Mouse (Mus musculus) CH12.LX (cell line): ENCODE data around the gene Zfp78. TPM values are rescaled to one million over a fixed set of nuclear protein-coding genes. Genes with fewer than 3 reads are reported as not detected.

ENCODE experiments used
- DNase-seq: peaks from one replicate; pipeline ENCODE4 v3.0.0-alpha.2; 2013; ENCODE audit errors: extremely low read depth
- H3K27ac ChIP-seq: 2 replicates; pipeline ENCODE4 v1.5.1; 2012; ENCODE audit warnings: low read depth, mild to moderate bottlenecking, control low read depth, moderate library complexity; ENCODE audit not compliant: insufficient read depth
- H3K27me3 ChIP-seq: replicated peaks from 2 replicates; pipeline ENCODE3; 2012; ENCODE audit warnings: inconsistent platforms
- H3K36me3 ChIP-seq, 2 experiments: replicated peaks in 1 of 2; 2 replicates each; pipeline versions ENCODE3 to v1.6.1; 2012; ENCODE audit warnings: inconsistent platforms in 1 of 2, low read length in 1 of 2, mild to moderate bottlenecking in 1 of 2, mixed read lengths in 1 of 2, moderate library complexity in 1 of 2; ENCODE audit not compliant: control insufficient read depth in 1 of 2, insufficient read depth in 1 of 2
- H3K4me1 ChIP-seq, 2 experiments: 2 replicates each; pipeline ENCODE4 v1.6.1; 2012; ENCODE audit warnings: inconsistent platforms in 1 of 2, moderate library complexity in 1 of 2; ENCODE audit not compliant: insufficient read depth in 2 of 2, control insufficient read depth in 1 of 2
- H3K4me2 ChIP-seq: 2 replicates; pipeline ENCODE4 v1.6.1; 2012; ENCODE audit warnings: low read depth, mild to moderate bottlenecking, control low read depth; ENCODE audit not compliant: poor library complexity, insufficient read depth, severe bottlenecking
- H3K4me3 ChIP-seq, 3 experiments: fragments of 150-350 bp in 1 of 3; sonication (generic) in 1 of 3; replicated peaks in 1 of 3; 2 replicates each; pipeline versions ENCODE3 to v1.5.1; 2011 to 2012; ENCODE audit warnings: low read depth in 2 of 3, low read length in 2 of 3, mild to moderate bottlenecking in 2 of 3, moderate library complexity in 2 of 3, control low read depth in 1 of 3, improper control_type of control experiment in 1 of 3, inconsistent platforms in 1 of 3, mixed read lengths in 1 of 3; ENCODE audit not compliant: poor library complexity in 1 of 3
- H3K79me2 ChIP-seq: replicated peaks from 2 replicates; pipeline ENCODE4 v1.6.1; 2012; ENCODE audit warnings: mild to moderate bottlenecking, moderate library complexity; ENCODE audit not compliant: control insufficient read depth, poor library complexity, insufficient read depth, severe bottlenecking; ENCODE audit errors: extremely low read depth
- H3K9ac ChIP-seq: 2 replicates; pipeline ENCODE4 v1.6.1; 2012; ENCODE audit warnings: low read depth, mild to moderate bottlenecking, control low read depth, moderate library complexity; ENCODE audit not compliant: insufficient read depth
- H3K9me3 ChIP-seq: replicated peaks from 2 replicates; pipeline ENCODE3; 2012; ENCODE audit warnings: low read length, inconsistent platforms, mixed read lengths
- BHLHE40 ChIP-seq: IDR thresholded peaks from 2 replicates; pipeline ENCODE4 v1.6.1; 2011; ENCODE audit warnings: mild to moderate bottlenecking, low read depth, low read length, improper control_type of control experiment
- CHD1 ChIP-seq: IDR thresholded peaks from 2 replicates; pipeline ENCODE4 v1.6.1; 2012; ENCODE audit warnings: low read depth, low read length, improper control_type of control experiment, inconsistent platforms
- CHD2 ChIP-seq: IDR thresholded peaks from 2 replicates; pipeline ENCODE4 v1.6.1; 2011; ENCODE audit warnings: low read length, improper control_type of control experiment
- CTCF ChIP-seq, 2 experiments: IDR thresholded peaks in 1 of 2; conservative IDR thresholded peaks in 1 of 2; 2 replicates each; pipeline ENCODE4 v1.5.1; 2011 to 2012; ENCODE audit warnings: low read depth in 2 of 2, low read length in 2 of 2, improper control_type of control experiment in 1 of 2, inconsistent platforms in 1 of 2, mild to moderate bottlenecking in 1 of 2, moderate library complexity in 1 of 2
- ELF1 ChIP-seq: IDR thresholded peaks from 2 replicates; pipeline ENCODE4 v1.6.1; 2014; ENCODE audit warnings: low read depth, mild to moderate bottlenecking, inconsistent platforms, low read length, improper control_type of control experiment
- EP300 ChIP-seq: IDR thresholded peaks from 2 replicates; pipeline ENCODE4 v1.6.1; 2011; ENCODE audit warnings: low read length, improper control_type of control experiment
- ETS1 ChIP-seq: conservative IDR thresholded peaks from 2 replicates; pipeline ENCODE4 v1.6.1; 2012; ENCODE audit warnings: low read depth, mild to moderate bottlenecking, inconsistent platforms, low read length, improper control_type of control experiment, moderate library complexity
- GABPA ChIP-seq: IDR thresholded peaks from 2 replicates; pipeline ENCODE4 v1.6.1; 2012; ENCODE audit warnings: low read depth, low read length, improper control_type of control experiment, inconsistent platforms; ENCODE audit not compliant: insufficient replicate concordance
- IRF4 ChIP-seq: IDR thresholded peaks from 2 replicates; pipeline ENCODE4 v1.6.1; 2014; ENCODE audit warnings: low read depth, mild to moderate bottlenecking, inconsistent platforms, low read length, improper control_type of control experiment
- MAFK ChIP-seq: IDR thresholded peaks from 2 replicates; pipeline ENCODE4 v1.6.1; 2011; ENCODE audit warnings: low read length, improper control_type of control experiment; ENCODE audit not compliant: insufficient replicate concordance
- MAX ChIP-seq: IDR thresholded peaks from 2 replicates; pipeline ENCODE4 v1.6.1; 2011; ENCODE audit warnings: low read length, improper control_type of control experiment
- MEF2A ChIP-seq: IDR thresholded peaks from 2 replicates; pipeline ENCODE4 v1.6.1; 2014; ENCODE audit warnings: low read depth, mild to moderate bottlenecking, inconsistent platforms, low read length, improper control_type of control experiment, borderline replicate concordance
- MXI1 ChIP-seq: IDR thresholded peaks from 2 replicates; pipeline ENCODE4 v1.6.1; 2011; ENCODE audit warnings: mild to moderate bottlenecking, low read depth, low read length, improper control_type of control experiment
- MYC ChIP-seq: IDR thresholded peaks from 2 replicates; pipeline ENCODE4 v1.6.1; 2011; ENCODE audit warnings: low read depth, mild to moderate bottlenecking, improper control_type of control experiment, low read length
- NRF1 ChIP-seq: IDR thresholded peaks from 2 replicates; pipeline ENCODE4 v1.6.1; 2014; ENCODE audit warnings: low read depth, mild to moderate bottlenecking, inconsistent platforms, low read length, improper control_type of control experiment, moderate library complexity
- PAX5 ChIP-seq: IDR thresholded peaks from 2 replicates; pipeline ENCODE4 v1.6.1; 2012; ENCODE audit warnings: low read length, inconsistent platforms, mixed read lengths
- POLR2AphosphoS2 ChIP-seq: IDR thresholded peaks from 2 replicates; pipeline ENCODE4 v1.6.1; 2011; ENCODE audit warnings: low read depth, low read length, improper control_type of control experiment
- RAD21 ChIP-seq: IDR thresholded peaks from 2 replicates; pipeline ENCODE4 v1.6.1; 2011; ENCODE audit warnings: low read depth, mild to moderate bottlenecking, low read length, improper control_type of control experiment, moderate library complexity
- RCOR1 ChIP-seq: conservative IDR thresholded peaks from 2 replicates; pipeline ENCODE4 v1.6.1; 2012; ENCODE audit warnings: low read depth, mild to moderate bottlenecking, inconsistent platforms, low read length, improper control_type of control experiment
- SIN3A ChIP-seq: IDR thresholded peaks from 2 replicates; pipeline ENCODE4 v1.6.1; 2012; ENCODE audit warnings: low read length, improper control_type of control experiment, inconsistent platforms
- SMC3 ChIP-seq: IDR thresholded peaks from 2 replicates; pipeline ENCODE4 v1.6.1; 2011; ENCODE audit warnings: low read depth, low read length, improper control_type of control experiment
- TBP ChIP-seq: conservative IDR thresholded peaks from 2 replicates; pipeline ENCODE4 v1.6.1; 2011; ENCODE audit warnings: low read depth, low read length, improper control_type of control experiment
- USF1 ChIP-seq: IDR thresholded peaks from 2 replicates; pipeline ENCODE4 v1.6.1; 2014; ENCODE audit warnings: low read depth, mild to moderate bottlenecking, inconsistent platforms, low read length, improper control_type of control experiment
- USF2 ChIP-seq: conservative IDR thresholded peaks from 2 replicates; pipeline ENCODE4 v1.6.1; 2011; ENCODE audit warnings: low read depth, low read length, improper control_type of control experiment
- ZC3H11A ChIP-seq: IDR thresholded peaks from 2 replicates; pipeline ENCODE4 v1.6.1; 2012; ENCODE audit warnings: low read depth, mild to moderate bottlenecking, inconsistent platforms, low read length, improper control_type of control experiment
- ZKSCAN1 ChIP-seq: IDR thresholded peaks from 2 replicates; pipeline ENCODE4 v1.6.1; 2012; ENCODE audit warnings: low read depth, inconsistent platforms, low read length, improper control_type of control experiment, borderline replicate concordance
- ZMIZ1 ChIP-seq: IDR thresholded peaks from 2 replicates; pipeline ENCODE4 v1.6.1; 2012; ENCODE audit warnings: low read depth, mild to moderate bottlenecking, inconsistent platforms, low read length, improper control_type of control experiment
- ZNF384 ChIP-seq: IDR thresholded peaks from 2 replicates; pipeline ENCODE4 v1.6.1; 2012; ENCODE audit warnings: low read depth, low read length, improper control_type of control experiment, inconsistent platforms
- dilution Hi-C: fragments of 300-500 bp; cut with MboI; formaldehyde crosslinking; loops from 2 replicates; pipeline ENCODE4 v1.14.3; 2020; ENCODE audit warnings: low sequenced_read_pairs; ENCODE audit not compliant: extremely low pct_unique_long_range_greater_than_20kb, extremely low pct_ligation_motif_present
- in situ Hi-C: fragments of 300-500 bp; cut with MboI; formaldehyde crosslinking; loops from 3 replicates; pipeline ENCODE4 v1.14.3; 2019; ENCODE audit warnings: low sequenced_read_pairs, low pct_ligation_motif_present, low pct_unique_long_range_greater_than_20kb, mixed read lengths
- polyA plus RNA-seq: library from polyadenylated mRNA; unstranded; fragments of >175 nt; gene quantifications from 2 replicates; pipeline ENCODE4 v1.2.1, GENCODE M21; 2012; ENCODE audit warnings: low read depth; ENCODE audit not compliant: insufficient read length
- total RNA-seq, 2 experiments: library from RNA; depleted of rRNA; stranded (reverse); fragments of 300-350 nt in 1 of 2; fragments of >200 nt in 1 of 2; gene quantifications; 2 replicates each; pipeline ENCODE4 v1.2.3; 2012 to 2014

The Zfp78 gene
- total and polyA plus RNA-seq, 3 experiments, result not detected

- peaks cover 16% of the 10 kb centered on the region for H3K27me3 ChIP-seq
- in situ Hi-C loops (loop anchor here (25.0 kb wide), 2 partner anchors 97 to 903 kb away; partner anchors contain the start of genes Gm45844 and Zfp667), dilution Hi-C loops (no loop called here)
- TF ChIP-seq SIN3A (no peak), CTCF (conservative IDR thresholded peaks at IDR 0.05 in 1 of 2, IDR thresholded peaks at IDR 0.05 in 1 of 2; ENCODE audit: low read depth in 2 of 2, low read length in 2 of 2) (no peak), CHD1 (no peak), ZC3H11A (no peak), POLR2AphosphoS2 (no peak), PAX5 (no peak), NRF1 (no peak), RCOR1 (no peak), GABPA (no peak), CHD2 (no peak), MYC (no peak), ETS1 (no peak), IRF4 (no peak), BHLHE40 (no peak), MXI1 (no peak), TBP (no peak), ZMIZ1 (no peak), USF2 (no peak)
- H3K36me3 ChIP-seq, result peaks cover 0 to 1% of the 10 kb centered on the region in 2 experiments
- H3K9me3 ChIP-seq, result no peaks in the 10 kb centered on the region
- peaks cover 0 to 11% of the 10 kb centered on the region in 2 experiments; a peak in 2 of 4 replicates for H3K4me1 ChIP-seq
- H3K9ac ChIP-seq, result no peak overlapping the region
- no peak overlapping the region for H3K4me2 ChIP-seq
- no peak overlapping the region for H3K27ac ChIP-seq
- no peak for DNase-seq
- H3K79me2 ChIP-seq, result no peaks in the 10 kb centered on the region
- H3K4me3 ChIP-seq, result peak overlapping the region in 1 of 3 experiments; percentile 57
These were observed 20.9 kb downstream of the Zfp78 start for GRCm38 (mm10) chr7:6384011-6384410.

DNA sequence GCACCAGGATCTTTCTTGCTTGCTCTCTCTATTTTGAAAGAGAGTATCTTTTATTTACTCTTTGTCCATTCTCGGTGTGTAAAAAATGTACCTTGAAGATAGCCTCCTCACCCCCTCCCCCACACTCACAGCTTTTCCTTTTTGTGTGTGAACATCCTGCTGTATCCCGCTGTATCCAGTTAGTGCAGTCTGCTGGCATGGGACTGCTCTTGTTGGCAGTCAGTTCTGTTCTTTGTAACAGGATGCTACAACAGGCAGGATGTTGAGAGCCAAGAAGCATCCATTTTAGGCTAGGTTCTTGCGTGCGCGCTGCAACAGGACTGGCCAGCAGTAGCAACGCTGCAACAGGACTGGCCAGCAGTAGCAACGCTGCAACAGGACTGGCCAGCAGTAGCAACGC lies 23.9 kb downstream of the Zfp78 start:
- DNase-seq, result no peak
- in situ Hi-C loops, result loop anchor here (25.0 kb wide), 2 partner anchors 100 to 900 kb away; partner anchors contain the start of genes Gm45844 and Zfp667
- Histone ChIP-seq H3K4me2 (no peak overlapping the region), H3K9me3 (no peaks in the 10 kb centered on the region), H3K27me3 (no peaks in the 10 kb centered on the region), H3K4me1 (peaks cover 0 to 11% of the 10 kb centered on the region in 2 experiments; a peak in 2 of 4 replicates)
- TF ChIP-seq CHD1, result no peak
- no peak for TF ChIP-seq ETS1
- no peak for TF ChIP-seq USF2
- no peak for TF ChIP-seq MEF2A
- TF ChIP-seq ZC3H11A, result no peak
- TF ChIP-seq RCOR1, result no peak
- TF ChIP-seq BHLHE40, result no peak
- no peak for TF ChIP-seq RAD21
- TF ChIP-seq ZNF384, result no peak
- no peak for TF ChIP-seq TBP
- TF ChIP-seq MAX, result no peak
- TF ChIP-seq SMC3, result no peak
- no peak for TF ChIP-seq MAFK
- no peak for TF ChIP-seq USF1
- no peak for TF ChIP-seq ELF1
- TF ChIP-seq MYC, result no peak
- no peak for TF ChIP-seq ZKSCAN1
- no peak for TF ChIP-seq SIN3A
- no peak for TF ChIP-seq EP300
- TF ChIP-seq, all 38 proteins: peak for 0
- Histone ChIP-seq H3K9ac (no peak overlapping the region), H3K79me2 (no peaks in the 10 kb centered on the region), H3K4me3 (no peak overlapping the region), H3K27ac (no peak overlapping the region), H3K36me3 (peaks cover 0 to 6% of the 10 kb centered on the region in 2 experiments)
- dilution Hi-C loops, result no loop called here
